ENCODE assay signal across 8 mouse cellular contexts in genomic region chr16:23107231-23107942, GRCm38 (mm10). TPM values are rescaled to one million over a fixed set of nuclear protein-coding genes. Genes with fewer than 3 reads are reported as not detected.
DNase-seq lines count a peak whose midpoint lies in the region; ATAC-seq and TF ChIP-seq lines count a peak whose summit lies in the region.

TSS of gene Eif4a2 (plus strand) at chr16:23107444.

- H3K36me3 ChIP-seq in hindbrain, embryonic 10.5 days: peaks cover 44% of the 10 kb centered on the region
- H3K36me3 ChIP-seq in lung, postnatal 0 days (ENCODE audit: insufficient read depth, low read length): peaks cover 7% of the 10 kb centered on the region; the same call in 1 of the 2 replicates

- peak within 1 kb of the TSS; percentile 98 for H3K4me3 ChIP-seq in hindbrain, embryonic 10.5 days
- H3K4me3 ChIP-seq in lung, postnatal 0 days (ENCODE audit: low read depth, low read length): peak within 1 kb of the TSS; percentile 100

- TF ChIP-seq CTCF in lung, postnatal 0 days (IDR thresholded peaks at IDR 0.05): peak; percentile 54

- peak; percentile 27; the same call in 1 of the 2 replicates for TF ChIP-seq EP300 in lung, postnatal 0 days (IDR thresholded peaks at IDR 0.05)

- peak; percentile 90 for ATAC-seq in frontal cortex, adult (ENCODE audit: low TSS enrichment)
- ATAC-seq in lung, postnatal 0 days: peak; percentile 94

- WGBS in hindbrain, embryonic 10.5 days: under 1% methylated on average over 71 of the region's 71 CpGs
- WGBS in lung, postnatal 0 days: 1% methylated on average over 71 of the region's 71 CpGs

- H3K4me1 ChIP-seq in hindbrain, embryonic 10.5 days (replicated peaks): peaks cover 27% of the 10 kb centered on the region
- H3K4me1 ChIP-seq in lung, postnatal 0 days (ENCODE audit: insufficient read depth, low read depth, low read length): peaks cover 12% of the 10 kb centered on the region; the same call in 1 of the 2 replicates

- no peaks in the 10 kb centered on the region for H3K27me3 ChIP-seq in hindbrain, embryonic 10.5 days (ENCODE audit: insufficient read depth, poor library complexity, severe bottlenecking)
- no peaks in the 10 kb centered on the region for H3K27me3 ChIP-seq in lung, postnatal 0 days (replicated peaks; ENCODE audit: insufficient read depth, low read length)

- peak within 1 kb of the TSS; percentile 99 for H3K27ac ChIP-seq in hindbrain, embryonic 10.5 days
- peak within 1 kb of the TSS; percentile 99 for H3K27ac ChIP-seq in lung, postnatal 0 days (ENCODE audit: low read length)

- H3K9ac ChIP-seq in lung, postnatal 0 days (replicated peaks; ENCODE audit: low read depth): peak within 1 kb of the TSS; percentile 100

- DNase-seq in MEL-GATA-1-ER (ENCODE audit: extremely low read depth, low read depth): peak; percentile 93
- peak; percentile 95 for DNase-seq in cerebellum, adult 8-10 months
- peak; percentile 89 for DNase-seq in hindbrain, embryonic 10.5 days (ENCODE audit: low spot score)
- DNase-seq in layer of hippocampus, adult 9-11 months: peak; percentile 90
- DNase-seq in lung, postnatal 0 days (ENCODE audit: low spot score): peak; percentile 95
- peak; percentile 89 for DNase-seq in ovary, postnatal 14 days (ENCODE audit: low spot score)
- DNase-seq in thymus, postnatal 14 days: peak; percentile 95

- no peaks in the 10 kb centered on the region for H3K9me3 ChIP-seq in hindbrain, embryonic 10.5 days
- H3K9me3 ChIP-seq in lung, postnatal 0 days (ENCODE audit: low read length): no peaks in the 10 kb centered on the region

- H3K4me2 ChIP-seq in lung, postnatal 0 days (replicated peaks; ENCODE audit: low read depth, low read length): peak within 1 kb of the TSS; percentile 71

RNA-seq across cellular contexts. Expression of gene Eif4a2, which starts in this region (rescaled TPM):
- 133 and 157 TPM in 2 replicates for polyA plus RNA-seq in hindbrain, embryonic 10.5 days (2016; fragmentation: Nextera tagmentation; extraction: Ambion mirVana)
- polyA plus RNA-seq in lung, postnatal 0 days (2015; fragmentation: Nextera tagmentation; extraction: Ambion mirVana): 144 and 177 TPM in 2 replicates

Comparison
In these comparisons a context has a peak if more than half of its experiments do, and no peak if none do; other contexts are left out.
1. Peak in every context shown above with its lines: DNase-seq, ATAC-seq, H3K4me3 ChIP-seq and H3K27ac ChIP-seq.